Mouse (Mus musculus): ENCODE measurements around the gene Haus8. TPM values are rescaled to one million over a fixed set of nuclear protein-coding genes. Genes with fewer than 3 reads are reported as not detected.
"Not testable (repeated sequence)": the region's sequence is repeated elsewhere in the genome, so short reads cannot be mapped to it uniquely, and the experiment has no call there.

Haus8 gene
- polyA plus RNA-seq, 1 experiment: 15.4 TPM

DNA sequence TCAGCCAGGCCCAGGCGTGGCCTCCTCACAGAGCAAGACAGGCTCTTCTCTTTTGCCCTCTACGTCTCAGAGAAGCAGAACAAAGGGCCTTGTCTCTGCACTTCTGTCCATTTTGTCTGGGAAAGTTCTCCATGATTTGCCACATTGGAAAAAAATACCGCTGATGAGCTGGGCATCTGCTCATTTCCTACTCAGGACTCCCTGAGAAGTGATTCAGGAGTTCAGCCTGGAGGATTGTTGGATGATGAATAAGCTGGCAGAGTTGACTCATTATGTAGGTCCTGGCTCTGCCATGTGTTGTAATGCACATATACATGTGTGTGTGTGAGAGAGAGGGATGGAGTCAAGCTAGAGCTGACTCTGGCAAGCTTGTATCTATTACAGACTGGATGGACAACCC, 3.4 kb upstream of the Haus8 start:
- no peak overlapping the region for H3K4me3 ChIP-seq (replicated peaks; ENCODE audit: insufficient read depth, low read depth, low read length)
- no peak for DNase-seq
- 83% methylated on average over 3 of the region's 3 CpGs for WGBS
- H3K27ac ChIP-seq (ENCODE audit: insufficient read depth, low read length): no peak overlapping the region
- no peaks in the 10 kb centered on the region for H3K27me3 ChIP-seq (ENCODE audit: control insufficient read depth, insufficient read depth, low read length)
- H3K4me1 ChIP-seq (ENCODE audit: control insufficient read depth, insufficient read depth, low read length): peaks cover 25% of the 10 kb centered on the region
- TF ChIP-seq POLR2A (IDR thresholded peaks at IDR 0.05; ENCODE audit: borderline replicate concordance, insufficient read depth, low read length) (no peak), CTCF (IDR thresholded peaks at IDR 0.05; ENCODE audit: borderline replicate concordance, insufficient read depth, low read depth, low read length) (no peak)

DNA sequence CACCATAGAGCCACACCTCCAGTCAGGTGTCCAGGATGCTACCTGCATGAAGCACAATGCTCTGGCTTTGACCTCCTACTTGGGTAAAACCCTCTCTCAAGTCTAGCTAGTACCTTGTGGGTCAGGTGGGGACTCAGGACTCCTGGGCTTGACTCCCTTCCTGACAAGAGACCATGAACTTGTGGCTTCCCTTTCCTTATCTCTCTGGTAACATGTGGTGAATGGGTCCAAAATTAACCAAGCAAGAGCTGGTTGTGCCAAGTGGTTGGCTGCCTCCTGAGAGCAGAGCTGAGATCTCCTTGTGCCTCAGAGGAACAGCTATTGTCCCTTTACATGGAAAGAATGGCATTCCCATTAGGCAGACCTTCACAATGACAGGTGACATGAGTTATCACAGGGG, 1.7 kb upstream of the Haus8 start:
- no peak overlapping the region for H3K27ac ChIP-seq (ENCODE audit: insufficient read depth, low read length)
- no peak for DNase-seq
- H3K27me3 ChIP-seq (ENCODE audit: control insufficient read depth, insufficient read depth, low read length): no peaks in the 10 kb centered on the region
- H3K4me3 ChIP-seq (replicated peaks; ENCODE audit: insufficient read depth, low read depth, low read length): no peak overlapping the region
- TF ChIP-seq CTCF (IDR thresholded peaks at IDR 0.05; ENCODE audit: borderline replicate concordance, insufficient read depth, low read depth, low read length) (no peak), POLR2A (IDR thresholded peaks at IDR 0.05; ENCODE audit: borderline replicate concordance, insufficient read depth, low read length) (no peak)
- H3K4me1 ChIP-seq (ENCODE audit: control insufficient read depth, insufficient read depth, low read length): peaks cover 16% of the 10 kb centered on the region

DNA sequence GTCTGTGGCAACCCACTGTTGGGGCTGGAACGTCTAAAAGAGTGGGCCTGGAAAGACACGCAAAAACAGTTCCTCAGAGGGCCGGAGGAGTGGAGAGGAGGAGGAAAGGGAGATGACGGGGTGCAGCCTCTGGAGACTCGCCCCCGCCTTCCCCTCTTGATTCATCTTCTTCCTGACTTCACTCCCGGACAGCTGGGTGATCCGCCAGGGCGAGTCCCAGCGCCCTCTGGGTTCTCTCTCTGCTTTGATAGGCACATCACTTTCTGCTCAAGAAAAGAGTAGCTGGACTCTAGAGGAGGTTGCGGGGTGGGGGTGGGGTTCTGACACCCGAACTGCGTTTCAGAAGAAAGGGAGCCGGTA, 397 bp upstream of the Haus8 start:
- peak overlapping the region; percentile 67 for H3K4me3 ChIP-seq (replicated peaks; ENCODE audit: insufficient read depth, low read depth, low read length)
- no peak overlapping the region for H3K27ac ChIP-seq (ENCODE audit: insufficient read depth, low read length)
- H3K4me1 ChIP-seq (ENCODE audit: control insufficient read depth, insufficient read depth, low read length): peaks cover 16% of the 10 kb centered on the region
- WGBS: under 1% methylated on average over 14 of the region's 14 CpGs
- no peaks in the 10 kb centered on the region for H3K27me3 ChIP-seq (ENCODE audit: control insufficient read depth, insufficient read depth, low read length)
- no peak for TF ChIP-seq POLR2A (IDR thresholded peaks at IDR 0.05; ENCODE audit: borderline replicate concordance, insufficient read depth, low read length)
- peak in 1 of 2 experiments; percentile 45 for DNase-seq

DNA sequence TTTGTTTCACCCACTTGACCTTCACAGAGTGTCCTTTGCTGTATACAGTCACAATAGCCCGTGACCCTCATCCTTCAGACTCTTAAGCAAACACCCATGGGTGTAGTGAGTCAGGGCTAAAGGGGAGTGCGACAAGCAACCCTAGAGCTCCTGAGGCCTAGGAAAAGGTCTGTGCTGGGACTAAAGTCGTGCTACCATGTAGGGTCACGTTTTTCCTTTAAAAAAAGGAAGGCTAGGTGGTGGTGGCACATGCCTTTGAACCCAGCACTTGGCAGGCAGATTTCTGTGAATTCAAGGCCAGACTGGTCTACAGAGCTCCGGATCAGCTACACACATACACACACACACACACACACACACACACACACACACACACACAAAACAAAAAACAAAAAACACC, 1.1 kb downstream of the Haus8 start:
- no peak for DNase-seq
- H3K4me3 ChIP-seq (replicated peaks; ENCODE audit: insufficient read depth, low read depth, low read length): peak overlapping the region; percentile 67
- H3K27ac ChIP-seq (ENCODE audit: insufficient read depth, low read length): no peak overlapping the region
- no peak for TF ChIP-seq CTCF (IDR thresholded peaks at IDR 0.05; ENCODE audit: borderline replicate concordance, insufficient read depth, low read depth, low read length)
- TF ChIP-seq POLR2A (IDR thresholded peaks at IDR 0.05; ENCODE audit: borderline replicate concordance, insufficient read depth, low read length): no peak
- peaks cover 16% of the 10 kb centered on the region for H3K4me1 ChIP-seq (ENCODE audit: control insufficient read depth, insufficient read depth, low read length)
- H3K27me3 ChIP-seq (ENCODE audit: control insufficient read depth, insufficient read depth, low read length): no peaks in the 10 kb centered on the region
- WGBS: 33% methylated on average over 5 of the region's 5 CpGs

DNA sequence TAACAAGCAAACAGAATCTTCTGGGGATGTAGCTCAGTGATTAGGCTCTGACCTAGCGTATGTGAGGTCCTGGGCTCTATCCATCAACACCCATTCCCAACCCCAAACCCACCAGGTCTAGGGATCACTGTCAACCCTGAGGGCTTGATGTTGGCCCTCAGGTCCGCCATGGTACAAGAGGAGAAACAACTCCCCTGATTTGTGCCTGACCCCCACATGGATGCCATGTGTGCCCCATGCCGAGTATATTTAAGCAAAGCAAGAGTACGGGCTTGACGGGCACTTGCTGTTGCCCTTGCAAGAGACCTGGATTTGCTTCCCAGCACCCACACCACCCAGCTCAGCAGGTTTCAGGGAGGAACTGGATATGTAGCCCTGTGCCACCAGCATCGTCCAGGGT, 4.4 kb downstream of the Haus8 start:
- not testable (repeated sequence) for H3K4me3 ChIP-seq (replicated peaks; ENCODE audit: insufficient read depth, low read depth, low read length); DNase-seq; H3K4me1 ChIP-seq (ENCODE audit: control insufficient read depth, insufficient read depth, low read length); H3K27me3 ChIP-seq (ENCODE audit: control insufficient read depth, insufficient read depth, low read length); H3K27ac ChIP-seq (ENCODE audit: insufficient read depth, low read length)
- 94% methylated on average over 6 of the region's 6 CpGs for WGBS

DNA sequence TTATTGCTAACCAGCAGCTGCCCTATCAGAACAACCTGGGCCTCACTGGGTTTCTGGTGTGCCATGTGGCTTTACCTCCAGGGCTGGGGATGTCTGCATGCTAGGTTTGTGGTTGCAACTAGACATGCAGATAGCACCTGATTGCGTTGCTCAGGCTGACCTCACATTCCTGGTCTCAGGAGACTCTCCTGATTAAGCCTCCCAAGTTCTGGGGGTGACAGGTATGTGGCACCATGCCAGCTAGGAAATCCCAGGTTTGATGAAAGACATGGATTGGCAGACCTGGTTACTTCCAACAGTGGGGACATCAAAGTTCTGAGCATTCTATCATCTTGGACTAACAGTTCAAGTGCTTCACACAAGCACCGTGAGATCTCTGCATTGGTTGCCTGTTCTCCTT, 5.0 kb downstream of the Haus8 start:
- Histone ChIP-seq H3K27me3 (ENCODE audit: control insufficient read depth, insufficient read depth, low read length) (no peaks in the 10 kb centered on the region), H3K4me3 (replicated peaks; ENCODE audit: insufficient read depth, low read depth, low read length) (no peak overlapping the region), H3K4me1 (ENCODE audit: control insufficient read depth, insufficient read depth, low read length) (peaks cover 3% of the 10 kb centered on the region; the same call in 1 of the 2 replicates), H3K27ac (ENCODE audit: insufficient read depth, low read length) (no peak overlapping the region)
- WGBS: 92% methylated on average over 2 of the region's 2 CpGs
- TF ChIP-seq POLR2A (IDR thresholded peaks at IDR 0.05; ENCODE audit: borderline replicate concordance, insufficient read depth, low read length) (no peak), CTCF (IDR thresholded peaks at IDR 0.05; ENCODE audit: borderline replicate concordance, insufficient read depth, low read depth, low read length) (no peak)
- no peak for DNase-seq

DNA sequence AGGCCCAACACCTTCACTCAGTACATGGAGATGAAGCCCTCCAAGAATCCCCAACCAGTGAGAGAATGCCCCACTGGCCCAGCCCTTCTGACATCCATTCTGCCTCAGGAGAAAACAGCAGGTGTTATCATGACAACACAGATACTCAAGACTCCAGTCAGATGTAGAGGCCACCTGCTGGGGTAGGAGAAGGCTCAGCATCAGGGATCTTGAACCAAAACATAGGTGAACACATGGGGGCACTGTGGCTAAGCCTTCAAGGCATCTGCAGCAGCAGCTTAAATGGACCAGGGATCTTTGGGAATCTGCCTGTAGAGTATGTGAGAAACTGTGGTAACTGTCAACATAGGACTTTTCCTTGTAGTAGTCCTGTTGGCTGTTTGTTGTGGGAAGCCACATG, 11.5 kb downstream of the Haus8 start:
- Histone ChIP-seq H3K4me1 (ENCODE audit: control insufficient read depth, insufficient read depth, low read length) (no peaks in the 10 kb centered on the region; the same call in 1 of the 2 replicates), H3K27ac (ENCODE audit: insufficient read depth, low read length) (no peak overlapping the region), H3K27me3 (ENCODE audit: control insufficient read depth, insufficient read depth, low read length) (no peaks in the 10 kb centered on the region), H3K4me3 (replicated peaks; ENCODE audit: insufficient read depth, low read depth, low read length) (no peak overlapping the region)
- no peak for DNase-seq
- TF ChIP-seq CTCF (IDR thresholded peaks at IDR 0.05; ENCODE audit: borderline replicate concordance, insufficient read depth, low read depth, low read length): no peak
- no peak for TF ChIP-seq POLR2A (IDR thresholded peaks at IDR 0.05; ENCODE audit: borderline replicate concordance, insufficient read depth, low read length)

DNA sequence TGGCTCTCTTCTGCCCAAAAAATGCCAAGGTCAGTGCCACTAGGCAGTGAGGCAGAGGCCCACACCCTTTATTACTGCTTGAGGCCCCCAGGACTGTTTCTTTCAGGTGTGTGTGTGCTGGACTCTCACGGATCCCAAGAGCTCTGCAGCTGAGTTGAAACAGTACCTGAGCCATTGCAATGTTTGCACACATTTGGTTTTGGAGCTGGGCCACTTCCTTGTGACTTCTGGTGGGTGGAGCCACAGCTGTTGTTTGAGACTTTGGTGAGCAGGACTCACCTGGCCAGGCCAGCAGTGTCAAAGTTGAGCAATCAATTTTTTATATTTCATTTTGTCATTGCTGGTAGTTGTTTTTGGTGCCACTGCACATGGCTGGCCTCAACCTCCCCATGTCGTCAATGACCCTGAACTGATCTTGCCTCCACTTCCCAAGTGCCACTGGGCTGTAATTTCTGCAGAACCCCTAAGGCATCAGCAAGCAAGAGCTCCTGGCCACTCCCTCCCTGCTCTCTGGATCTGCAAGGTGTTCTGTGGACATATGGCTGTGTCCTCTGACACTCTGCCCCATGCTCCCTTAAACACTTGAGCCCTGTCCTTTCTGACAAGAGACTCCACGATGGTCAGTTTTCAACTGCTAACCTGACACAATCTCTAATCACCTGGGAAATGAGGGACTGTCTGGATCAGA, 16.0 kb downstream of the Haus8 start:
- H3K4me1 ChIP-seq (ENCODE audit: control insufficient read depth, insufficient read depth, low read length): no peaks in the 10 kb centered on the region
- WGBS: 94% methylated on average over 3 of the region's 3 CpGs
- H3K27ac ChIP-seq (ENCODE audit: insufficient read depth, low read length): no peak overlapping the region
- no peak for TF ChIP-seq POLR2A (IDR thresholded peaks at IDR 0.05; ENCODE audit: borderline replicate concordance, insufficient read depth, low read length)
- no peak overlapping the region for H3K4me3 ChIP-seq (replicated peaks; ENCODE audit: insufficient read depth, low read depth, low read length)
- H3K27me3 ChIP-seq (ENCODE audit: control insufficient read depth, insufficient read depth, low read length): no peaks in the 10 kb centered on the region
- DNase-seq: no peak
